19 mouse cellular contexts compared by ENCODE assay signal in the genomic region with DNA sequence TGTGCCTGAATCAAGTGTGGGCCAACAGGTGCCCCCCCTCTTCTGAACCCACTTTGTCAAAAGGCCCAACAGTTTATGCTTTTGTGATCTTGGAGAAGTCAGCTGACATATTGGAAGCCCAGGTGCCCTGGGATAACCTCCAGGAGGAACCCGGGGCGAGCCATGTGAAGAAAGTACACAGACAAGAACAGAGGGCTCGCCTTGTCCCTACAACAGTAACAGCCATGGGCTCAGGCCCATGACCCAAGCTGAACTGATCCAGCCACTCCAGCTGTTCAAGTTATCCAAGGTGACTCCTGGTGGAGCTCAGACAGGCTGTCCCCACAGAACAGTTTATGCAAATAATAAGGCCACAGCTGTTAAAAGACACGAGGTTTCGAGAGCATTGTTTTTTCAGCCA.
A peak's percentile ranks its signal among the peaks of the same experiment; 100 is the strongest.
DNase-seq lines count a peak whose midpoint lies in the region; ATAC-seq and TF ChIP-seq lines count a peak whose summit lies in the region.
"Had no signal": no experiment of that assay in that cellular context is flagged by ENCODE, and none has a peak within 500 bp of the region (broad histone marks: within the 10 kb centered on the region; RNA-seq: fewer than 3 reads in every experiment).

No protein-coding gene starts in this region.

- no peaks in the 10 kb centered on the region for H3K36me3 ChIP-seq in heart, embryonic 12.5 days
- H3K36me3 ChIP-seq in liver, postnatal 0 days (replicated peaks; ENCODE audit: insufficient read depth, low read length): no peaks in the 10 kb centered on the region
- H3K36me3 ChIP-seq in intestine, embryonic 16.5 days (ENCODE audit: control insufficient read depth, insufficient read depth, low read length): no peaks in the 10 kb centered on the region
- H3K36me3 ChIP-seq: forebrain, embryonic 15.5 days; hindbrain, embryonic 12.5 days; lung, embryonic 15.5 days had no signal

- H3K9ac ChIP-seq in heart, embryonic 12.5 days: no peak overlapping the region
- H3K9ac ChIP-seq in liver, postnatal 0 days (replicated peaks): no peak overlapping the region
- no peak overlapping the region for H3K9ac ChIP-seq in intestine, embryonic 16.5 days (ENCODE audit: low read depth, low read length)
- H3K9ac ChIP-seq: forebrain, embryonic 15.5 days; hindbrain, embryonic 12.5 days; lung, embryonic 15.5 days had no signal

- no peak overlapping the region for H3K27ac ChIP-seq in heart, embryonic 12.5 days (ENCODE audit: poor library complexity, severe bottlenecking)
- H3K27ac ChIP-seq in liver, postnatal 0 days (ENCODE audit: low read depth): no peak overlapping the region
- H3K27ac ChIP-seq in intestine, embryonic 16.5 days (ENCODE audit: low read length): no peak overlapping the region
- H3K27ac ChIP-seq: forebrain, embryonic 15.5 days; hindbrain, embryonic 12.5 days; lung, embryonic 15.5 days had no signal

- TF ChIP-seq EP300 in liver, postnatal 0 days (IDR thresholded peaks at IDR 0.05; ENCODE audit: low read depth): no peak

- ATAC-seq in heart, embryonic 12.5 days (ENCODE audit: insufficient number of reproducible peaks, low FRiP score): no peak
- ATAC-seq in liver, postnatal 0 days: no peak
- no peak for ATAC-seq in intestine, embryonic 16.5 days
- ATAC-seq: forebrain, embryonic 15.5 days; inflammation-experienced regulatory T-cells, adult 6 months; midbrain, embryonic 16.5 days had no signal

- H3K27me3 ChIP-seq in heart, embryonic 12.5 days (replicated peaks): 0 out of 2 replicates have a peak, but pooled peaks cover 6% of the 10 kb centered on the region
- H3K27me3 ChIP-seq in liver, postnatal 0 days (ENCODE audit: insufficient read depth, low read length): no peaks in the 10 kb centered on the region
- no peaks in the 10 kb centered on the region for H3K27me3 ChIP-seq in intestine, embryonic 16.5 days (replicated peaks; ENCODE audit: control insufficient read depth, insufficient read depth, low read length)
- H3K27me3 ChIP-seq: forebrain, embryonic 15.5 days; hindbrain, embryonic 12.5 days; lung, embryonic 15.5 days had no signal

- H3K9me3 ChIP-seq in heart, embryonic 12.5 days (replicated peaks): no peaks in the 10 kb centered on the region
- no peaks in the 10 kb centered on the region for H3K9me3 ChIP-seq in liver, postnatal 0 days (ENCODE audit: low read length)
- no peaks in the 10 kb centered on the region for H3K9me3 ChIP-seq in intestine, embryonic 16.5 days (ENCODE audit: control insufficient read depth, low read length)
- H3K9me3 ChIP-seq: forebrain, embryonic 15.5 days; lung, embryonic 15.5 days had no signal

- no peak overlapping the region for H3K4me3 ChIP-seq in heart, embryonic 12.5 days
- H3K4me3 ChIP-seq in liver, postnatal 0 days (ENCODE audit: low read depth, low read length): no peak overlapping the region
- H3K4me3 ChIP-seq in intestine, embryonic 16.5 days (ENCODE audit: low read length): no peak overlapping the region
- H3K4me3 ChIP-seq: forebrain, embryonic 15.5 days; hindbrain, embryonic 12.5 days; lung, embryonic 15.5 days had no signal

- 76% methylated on average over 5 of the region's 5 CpGs for WGBS in heart, embryonic 12.5 days
- WGBS in liver, postnatal 0 days (ENCODE audit: insufficient replicate concordance): 68% methylated on average over 5 of the region's 5 CpGs
- 72% methylated on average over 5 of the region's 5 CpGs for WGBS in intestine, embryonic 16.5 days

- TF ChIP-seq CTCF in liver, postnatal 0 days (IDR thresholded peaks at IDR 0.05; ENCODE audit: low read depth): no peak

- intact Hi-C loops in heart, postnatal 25 days (cut with DNase I): no loop called here

- 0 out of 2 replicates have a peak, but pooled peaks cover 9% of the 10 kb centered on the region for H3K4me1 ChIP-seq in heart, embryonic 12.5 days (replicated peaks)
- no peaks in the 10 kb centered on the region for H3K4me1 ChIP-seq in liver, postnatal 0 days (ENCODE audit: insufficient read depth)
- H3K4me1 ChIP-seq in intestine, embryonic 16.5 days (ENCODE audit: control insufficient read depth, insufficient read depth, low read length): no peaks in the 10 kb centered on the region
- H3K4me1 ChIP-seq: forebrain, embryonic 15.5 days; hindbrain, embryonic 12.5 days had no signal

- DNase-seq in heart, adult 11 months: peak; percentile 97
- DNase-seq in lung, postnatal 10 days: peak; percentile 47
- no peak for DNase-seq in lung, postnatal 4 days
- DNase-seq in gastrocnemius, postnatal 10 days: peak; percentile 35
- peak; percentile 41 for DNase-seq in heart, postnatal 25 days (ENCODE audit: low spot score)
- no peak for DNase-seq in liver, postnatal 0 days
- DNase-seq: adrenal gland, postnatal 10 days; cerebellum, postnatal 14 days; kidney, adult 8-10 months; right cerebral cortex, postnatal 4 days; thymus, postnatal 4 days had no signal

- H3K4me2 ChIP-seq in heart, embryonic 12.5 days: no peak overlapping the region
- no peak overlapping the region for H3K4me2 ChIP-seq in liver, postnatal 0 days (ENCODE audit: low read depth, low read length)
- H3K4me2 ChIP-seq in intestine, embryonic 16.5 days (ENCODE audit: low read depth, low read length): no peak overlapping the region
- H3K4me2 ChIP-seq: forebrain, embryonic 15.5 days; hindbrain, embryonic 12.5 days; liver, embryonic 11.5 days; lung, embryonic 15.5 days had no signal

Comparison
In these comparisons a context has a peak if more than half of its experiments do, and no peak if none do; other contexts are left out.
1. DNase-seq: peak in heart, adult 11 months (single experiment), lung, postnatal 10 days (single experiment), gastrocnemius, postnatal 10 days (single experiment) and heart, postnatal 25 days (single experiment); none in lung, postnatal 4 days (0 of 2) and liver, postnatal 0 days (single experiment).